ENCODE assay signal across 10 mouse cellular contexts in the genomic region with DNA sequence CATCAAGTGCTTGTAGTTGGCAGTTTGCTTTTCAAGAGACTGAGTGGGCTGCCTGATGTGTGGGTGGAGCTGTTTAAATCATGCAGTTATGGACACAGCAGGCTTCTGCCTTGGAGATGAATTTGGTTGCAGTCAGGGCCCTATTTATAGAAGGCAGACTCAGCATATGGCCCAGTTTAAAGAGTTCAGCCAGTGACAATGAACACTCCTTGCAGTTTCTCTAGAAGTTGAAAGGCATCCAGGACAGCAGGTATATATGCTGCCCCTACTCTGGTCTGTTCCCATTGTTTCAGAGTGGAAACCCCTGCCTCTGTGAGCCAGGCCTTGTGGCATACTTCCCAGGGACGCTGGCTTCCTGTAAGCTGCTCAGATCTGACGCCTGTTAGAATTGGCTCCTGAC.
DNase-seq lines count a peak whose midpoint lies in the region; ATAC-seq lines count a peak whose summit lies in the region.
"Had no signal": no experiment of that assay in that cellular context is flagged by ENCODE, and none has a peak within 500 bp of the region (broad histone marks: within the 10 kb centered on the region; RNA-seq: fewer than 3 reads in every experiment).

No protein-coding gene starts in this region.

- no peak overlapping the region for H3K9ac ChIP-seq in forebrain, embryonic 14.5 days (ENCODE audit: low read length)
- no peak overlapping the region for H3K9ac ChIP-seq in kidney, embryonic 14.5 days (ENCODE audit: low read depth, low read length)
- H3K9ac ChIP-seq: intestine, embryonic 15.5 days; liver, embryonic 12.5 days had no signal

- peak overlapping the region; percentile 35; the same call in 1 of the 2 replicates for H3K27ac ChIP-seq in forebrain, embryonic 14.5 days (ENCODE audit: low read depth, low read length)
- H3K27ac ChIP-seq in forebrain, embryonic 10.5 days, result no peak overlapping the region
- no peak overlapping the region for H3K27ac ChIP-seq in kidney, embryonic 14.5 days (ENCODE audit: low read depth, low read length)
- H3K27ac ChIP-seq: intestine, embryonic 15.5 days; liver, embryonic 12.5 days had no signal

- 38% methylated on average over 2 of the region's 2 CpGs for WGBS in forebrain, embryonic 14.5 days
- WGBS in forebrain, embryonic 10.5 days, result 52% methylated on average over 2 of the region's 2 CpGs
- WGBS in kidney, embryonic 14.5 days, result 53% methylated on average over 2 of the region's 2 CpGs

- H3K9me3 ChIP-seq in forebrain, embryonic 14.5 days (replicated peaks; ENCODE audit: control insufficient read depth, low read length), result no peaks in the 10 kb centered on the region
- H3K9me3 ChIP-seq in forebrain, embryonic 10.5 days, result no peaks in the 10 kb centered on the region
- H3K9me3 ChIP-seq in kidney, embryonic 14.5 days (ENCODE audit: control insufficient read depth, low read length), result no peaks in the 10 kb centered on the region
- H3K9me3 ChIP-seq: intestine, embryonic 15.5 days; liver, embryonic 12.5 days had no signal

- no peaks in the 10 kb centered on the region for H3K27me3 ChIP-seq in forebrain, embryonic 14.5 days (replicated peaks; ENCODE audit: control insufficient read depth, insufficient read depth, low read length)
- peaks cover 67% of the 10 kb centered on the region for H3K27me3 ChIP-seq in forebrain, embryonic 10.5 days (ENCODE audit: poor library complexity, severe bottlenecking)
- no peaks in the 10 kb centered on the region for H3K27me3 ChIP-seq in kidney, embryonic 14.5 days (ENCODE audit: control insufficient read depth, insufficient read depth, low read length)
- H3K27me3 ChIP-seq: intestine, embryonic 15.5 days; liver, embryonic 12.5 days had no signal

- no peak overlapping the region for H3K4me3 ChIP-seq in forebrain, embryonic 14.5 days (ENCODE audit: low read depth, low read length)
- no peak overlapping the region for H3K4me3 ChIP-seq in forebrain, embryonic 10.5 days
- H3K4me3 ChIP-seq in kidney, embryonic 14.5 days (ENCODE audit: low read length), result no peak overlapping the region
- H3K4me3 ChIP-seq: intestine, embryonic 15.5 days; liver, embryonic 12.5 days had no signal

- peaks cover 51% of the 10 kb centered on the region for H3K4me1 ChIP-seq in forebrain, embryonic 14.5 days (ENCODE audit: control insufficient read depth, insufficient read depth, low read length)
- H3K4me1 ChIP-seq in forebrain, embryonic 10.5 days, result peaks cover 43% of the 10 kb centered on the region
- no peaks in the 10 kb centered on the region for H3K4me1 ChIP-seq in kidney, embryonic 14.5 days (ENCODE audit: control insufficient read depth, insufficient read depth, low read length)
- H3K4me1 ChIP-seq: intestine, embryonic 15.5 days; liver, embryonic 12.5 days had no signal

- no peak for ATAC-seq in forebrain, embryonic 14.5 days
- ATAC-seq in kidney, embryonic 14.5 days (ENCODE audit: low FRiP score, low TSS enrichment), result no peak
- ATAC-seq: intestine, embryonic 15.5 days; liver, embryonic 12.5 days had no signal

- no peaks in the 10 kb centered on the region for H3K36me3 ChIP-seq in forebrain, embryonic 14.5 days (ENCODE audit: control insufficient read depth, insufficient read depth, low read length)
- no peaks in the 10 kb centered on the region for H3K36me3 ChIP-seq in forebrain, embryonic 10.5 days (replicated peaks)
- H3K36me3 ChIP-seq in kidney, embryonic 14.5 days (ENCODE audit: control insufficient read depth, insufficient read depth, low read length), result no peaks in the 10 kb centered on the region
- H3K36me3 ChIP-seq: intestine, embryonic 15.5 days; liver, embryonic 12.5 days had no signal

- DNase-seq in forebrain, embryonic 14.5 days (ENCODE audit: low spot score), result peak; percentile 42
- DNase-seq in forebrain, embryonic 10.5 days (ENCODE audit: extremely low spot score, low spot score), result no peak
- peak; percentile 95 for DNase-seq in brain, adult 2 months (ENCODE audit: low read depth, low spot score)
- peak; percentile 41 to 77 for DNase-seq in frontal cortex, postnatal 10 days (ENCODE audit: low spot score in 2 of 2)
- peak; percentile 45 to 65 for DNase-seq in layer of hippocampus, postnatal 36 days
- DNase-seq in urinary bladder, postnatal 14 days (ENCODE audit: low spot score), result no peak
- no peak for DNase-seq in spleen, postnatal 10 days (ENCODE audit: low spot score in 2 of 2)

- no peak overlapping the region for H3K4me2 ChIP-seq in forebrain, embryonic 14.5 days (ENCODE audit: low read length)
- H3K4me2 ChIP-seq in kidney, embryonic 14.5 days (replicated peaks; ENCODE audit: low read depth, low read length), result no peak overlapping the region
- H3K4me2 ChIP-seq: intestine, embryonic 15.5 days; liver, embryonic 12.5 days had no signal

Comparison
In these comparisons a context has a peak if more than half of its experiments do, and no peak if none do; other contexts are left out.
1. DNase-seq: peak in forebrain, embryonic 14.5 days (single experiment), brain, adult 2 months (single experiment), frontal cortex, postnatal 10 days (2 of 2) and layer of hippocampus, postnatal 36 days (2 of 2); none in forebrain, embryonic 10.5 days (single experiment), urinary bladder, postnatal 14 days (single experiment) and spleen, postnatal 10 days (0 of 2).